Mouse (Mus musculus) thymus, adult 2 months (tissue): ENCODE measurements around the gene Tns2.

ENCODE experiments used
- CTCF ChIP-seq: fragments of 200-500 bp; IDR thresholded peaks from 2 replicates; pipeline ENCODE4 v1.5.1; 2012; ENCODE audit warnings: mild to moderate bottlenecking, control low read depth, low read length, moderate library complexity, borderline replicate concordance; ENCODE audit not compliant: control insufficient read depth, poor library complexity, insufficient read depth; ENCODE audit errors: extremely low read depth
- POLR2A ChIP-seq: fragments of 200-500 bp; IDR thresholded peaks from 2 replicates; pipeline ENCODE4 v1.6.1; 2012; ENCODE audit warnings: mild to moderate bottlenecking, low read length, control low read depth, moderate library complexity; ENCODE audit not compliant: control insufficient read depth, poor library complexity, insufficient read depth; ENCODE audit errors: extremely low read depth

GRCm38 (mm10) chr15:102073559-102074069, 26.6 kb upstream of the Tns2 start, which contains the start of gene Eif4b:
- TF ChIP-seq CTCF (peak; percentile 78; the same call in 1 of the 2 replicates), POLR2A (peak; percentile 56)
